Mouse (Mus musculus): ENCODE measurements around the gene Gria4.

GRCm38 (mm10) chr9:4555415-4555959, 240.5 kb downstream of the Gria4 start:
- no peak for TF ChIP-seq CTCF (IDR thresholded peaks at IDR 0.05; ENCODE audit: low read depth)
- TF ChIP-seq EP300 (optimal IDR thresholded peaks at IDR 0.05) = no peak

Data from stomach, postnatal 0 days (tissue).